Mouse (Mus musculus) right cerebral cortex, postnatal 4 days (tissue): ENCODE results near the gene Lmntd1.

Experiments used
- DNase-seq: peaks from one replicate; pipeline ENCODE4 v3.0.0-alpha.2; 2022

Gene Lmntd1

GRCm38 (mm10) chr6:145604126-145604525, 10.0 kb downstream of the Lmntd1 start:
- no peak for DNase-seq

- DNase-seq, result no peak
Measured at GRCm38 (mm10) chr6:145598794-145599555, 15.1 kb downstream of the Lmntd1 start.

- DNase-seq, result no peak
Measured at GRCm38 (mm10) chr6:145595905-145596304, 18.2 kb downstream of the Lmntd1 start.

GRCm38 (mm10) chr6:145593991-145594390, 20.1 kb downstream of the Lmntd1 start:
- no peak for DNase-seq

GRCm38 (mm10) chr6:145592531-145592998, 21.6 kb downstream of the Lmntd1 start:
- DNase-seq, result no peak

- DNase-seq, result no peak
Measured at GRCm38 (mm10) chr6:145592036-145592435, 22.1 kb downstream of the Lmntd1 start.

- no peak for DNase-seq
Measured at GRCm38 (mm10) chr6:145591578-145591977, 22.5 kb downstream of the Lmntd1 start.

GRCm38 (mm10) chr6:145590501-145591293, 23.4 kb downstream of the Lmntd1 start:
- DNase-seq, result no peak

- DNase-seq, result no peak
Measured at GRCm38 (mm10) chr6:145585052-145585973, 28.8 kb downstream of the Lmntd1 start.

GRCm38 (mm10) chr6:145581366-145582170, 32.6 kb downstream of the Lmntd1 start:
- DNase-seq, result no peak

- no peak for DNase-seq
Measured at GRCm38 (mm10) chr6:145579761-145580160, 34.4 kb downstream of the Lmntd1 start.

- no peak for DNase-seq
Measured at GRCm38 (mm10) chr6:145578457-145579185, 35.5 kb downstream of the Lmntd1 start.

- DNase-seq, result no peak
Measured at GRCm38 (mm10) chr6:145576762-145577161, 37.4 kb downstream of the Lmntd1 start.

- DNase-seq, result no peak
Measured at GRCm38 (mm10) chr6:145573250-145574013, 40.7 kb downstream of the Lmntd1 start.

- no peak for DNase-seq
Measured at GRCm38 (mm10) chr6:145568701-145569100, 45.4 kb downstream of the Lmntd1 start.

- no peak for DNase-seq
Measured at GRCm38 (mm10) chr6:145567832-145568231, 46.3 kb downstream of the Lmntd1 start.

- DNase-seq, result no peak
Measured at GRCm38 (mm10) chr6:145567296-145567695, 46.8 kb downstream of the Lmntd1 start.

GRCm38 (mm10) chr6:145565663-145566062, 48.5 kb downstream of the Lmntd1 start:
- DNase-seq, result no peak

GRCm38 (mm10) chr6:145564671-145565070, 49.4 kb downstream of the Lmntd1 start:
- DNase-seq, result no peak
